Mouse (Mus musculus) embryonic facial prominence, embryonic 10.5 days (tissue): ENCODE measurements around the gene Nmi. TPM values are rescaled to one million over a fixed set of nuclear protein-coding genes. Genes with fewer than 3 reads are reported as not detected.

Source experiments
- polyA plus RNA-seq: library from polyadenylated mRNA; unstranded; fragments of >200 nt; fragmentation: Nextera tagmentation; extraction: Ambion mirVana; gene quantifications from 2 replicates; pipeline ENCODE4 v1.2.1, GENCODE M21; 2016

The Nmi gene
- polyA plus RNA-seq, 1 experiment from 2014 or later, result 6.1 TPM

Other genes starting within 250 kb of the Nmi start
- 7.8 and 7.9 TPM in 2 replicates for gene Rbm43, start 38.3 kb downstream of the Nmi start, polyA plus RNA-seq
- gene Tnfaip6, start 64.5 kb upstream of the Nmi start, polyA plus RNA-seq, result 44.7 and 57.7 TPM in 2 replicates
- gene Rif1, start 99.3 kb upstream of the Nmi start, polyA plus RNA-seq, result 41.0 and 43.4 TPM in 2 replicates